Mouse (Mus musculus) midbrain, postnatal 0 days (tissue): ENCODE data around the gene Gpc6. TPM values are rescaled to one million over a fixed set of nuclear protein-coding genes. Genes with fewer than 3 reads are reported as not detected.
A peak's percentile ranks its signal among the peaks of the same experiment; 100 is the strongest.

Source experiments
- ATAC-seq: fragments of 200-750 bp; cut with Nextera tagmentation; 2 replicates; pipeline ENCODE4 v1.8.0; 2017; ENCODE audit warnings: moderate number of reproducible peaks, mild to moderate bottlenecking, moderate TSS enrichment, moderate library complexity; ENCODE audit not compliant: low FRiP score
- DNase-seq: peaks from one replicate; pipeline ENCODE4 v3.0.0-alpha.2; 2015; ENCODE audit warnings: low spot score
- H3K27ac ChIP-seq: fragments of 300-500 bp; sonication (generic); 2 replicates; pipeline ENCODE4 v1.5.1; 2014; ENCODE audit warnings: low read depth, mild to moderate bottlenecking, low read length, mixed read lengths
- H3K27me3 ChIP-seq: fragments of 300-500 bp; sonication (generic); 2 replicates; pipeline ENCODE4 v1.6.1; 2014; ENCODE audit warnings: low read length, control low read depth, mixed read lengths; ENCODE audit not compliant: insufficient read depth
- H3K36me3 ChIP-seq: fragments of 300-500 bp; sonication (generic); 2 replicates; pipeline ENCODE4 v1.6.1; 2014; ENCODE audit warnings: low read length, control low read depth, mixed read lengths; ENCODE audit not compliant: insufficient read depth
- H3K4me1 ChIP-seq: fragments of 300-500 bp; sonication (generic); 2 replicates; pipeline ENCODE4 v1.6.1; 2014; ENCODE audit warnings: mild to moderate bottlenecking, control low read depth, antibody characterized with exemption, low read length, mixed read lengths; ENCODE audit not compliant: insufficient read depth
- H3K4me2 ChIP-seq: fragments of 300-500 bp; sonication (generic); 2 replicates; pipeline ENCODE4 v1.6.1; 2014; ENCODE audit warnings: low read depth, mild to moderate bottlenecking, low read length, mixed read lengths; ENCODE audit not compliant: poor library complexity, severe bottlenecking
- H3K4me3 ChIP-seq: fragments of 300-500 bp; sonication (generic); 2 replicates; pipeline ENCODE4 v1.5.1; 2014; ENCODE audit warnings: low read depth, mild to moderate bottlenecking, low read length, moderate library complexity
- H3K9ac ChIP-seq: fragments of 300-500 bp; sonication (generic); replicated peaks from 2 replicates; pipeline ENCODE4 v1.6.1; 2014; ENCODE audit warnings: mild to moderate bottlenecking, low read length, moderate library complexity, mixed read lengths; ENCODE audit not compliant: poor library complexity, severe bottlenecking
- H3K9me3 ChIP-seq: fragments of 300-500 bp; sonication (generic); 2 replicates; pipeline ENCODE4 v1.6.1; 2016; ENCODE audit warnings: low read length, control low read depth
- CTCF ChIP-seq: IDR thresholded peaks from 2 replicates; pipeline ENCODE4 v1.5.1; 2016; ENCODE audit warnings: antibody characterized with exemption, mild to moderate bottlenecking
- WGBS: fragments of 180-500 bp; shearing (Covaris S2); extraction: QIAGEN DNeasy Blood & Tissue Kit; methylation state at CpG from one replicate; pipeline ENCODE4 v1.1.7; 2014; 5-methylcytosine and 5-hydroxymethylcytosine counted together
- polyA plus RNA-seq: library from polyadenylated mRNA; unstranded; fragments of >200 nt; fragmentation: Nextera tagmentation; extraction: Ambion mirVana; gene quantifications from 2 replicates; pipeline ENCODE4 v1.2.1, GENCODE M21; 2015
- total RNA-seq: library from RNA; depleted of rRNA; stranded (reverse); fragments of >200 nt; gene quantifications from 2 replicates; pipeline ENCODE4 v1.2.3, GENCODE M21; 2014

The Gpc6 gene
- total and polyA plus RNA-seq, 2 experiments from 2014 or later = 19.3 to 20.3 TPM

DNA sequence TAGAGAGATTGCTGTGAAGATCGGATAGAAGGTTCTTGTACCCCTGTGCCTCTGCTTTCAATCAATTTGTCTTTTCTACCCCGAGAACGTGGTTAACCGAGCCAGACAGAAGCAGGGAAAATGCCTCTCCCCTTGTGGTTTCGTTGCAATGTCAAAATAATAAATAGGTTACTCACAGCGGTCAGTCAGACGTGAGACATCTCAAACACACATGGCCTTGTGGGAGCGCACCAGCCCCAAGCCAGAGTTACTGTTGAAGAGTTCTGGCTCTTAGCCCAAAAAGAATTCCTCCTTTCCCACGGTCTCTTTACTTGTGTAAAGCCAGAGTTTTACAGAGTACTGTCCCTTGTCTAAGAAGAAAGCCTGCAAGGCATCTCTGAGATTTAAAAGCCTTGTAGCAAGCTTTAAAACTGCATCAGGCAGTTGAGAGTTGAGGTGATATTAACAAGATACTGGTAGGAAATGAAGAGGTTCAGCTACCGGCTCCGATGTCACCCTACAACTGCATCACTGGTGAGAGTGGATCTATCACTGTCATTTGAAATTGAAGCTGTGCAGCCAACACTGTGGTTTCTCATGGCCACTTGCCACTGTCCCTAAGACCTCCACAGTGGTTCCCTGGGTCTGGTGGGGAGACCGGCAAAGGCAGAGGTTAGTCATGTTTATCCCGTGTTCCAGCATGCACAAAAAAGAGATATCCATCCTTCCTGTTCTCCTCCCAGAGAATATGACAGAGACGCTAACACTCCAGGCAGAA, 916.9 kb downstream of the Gpc6 start:
- no peaks in the 10 kb centered on the region for H3K36me3 ChIP-seq
- H3K9ac ChIP-seq = no peak overlapping the region
- ATAC-seq = no peak
- no peaks in the 10 kb centered on the region; the same call in 1 of the 2 replicates for H3K4me1 ChIP-seq
- no peak overlapping the region for H3K4me2 ChIP-seq
- TF ChIP-seq CTCF = no peak
- H3K27me3 ChIP-seq = no peaks in the 10 kb centered on the region
- no peak overlapping the region for H3K4me3 ChIP-seq
- peak; percentile 34 for DNase-seq
- no peak overlapping the region for H3K27ac ChIP-seq
- no peaks in the 10 kb centered on the region for H3K9me3 ChIP-seq
- 75% methylated on average over 14 of the region's 14 CpGs for WGBS

DNA sequence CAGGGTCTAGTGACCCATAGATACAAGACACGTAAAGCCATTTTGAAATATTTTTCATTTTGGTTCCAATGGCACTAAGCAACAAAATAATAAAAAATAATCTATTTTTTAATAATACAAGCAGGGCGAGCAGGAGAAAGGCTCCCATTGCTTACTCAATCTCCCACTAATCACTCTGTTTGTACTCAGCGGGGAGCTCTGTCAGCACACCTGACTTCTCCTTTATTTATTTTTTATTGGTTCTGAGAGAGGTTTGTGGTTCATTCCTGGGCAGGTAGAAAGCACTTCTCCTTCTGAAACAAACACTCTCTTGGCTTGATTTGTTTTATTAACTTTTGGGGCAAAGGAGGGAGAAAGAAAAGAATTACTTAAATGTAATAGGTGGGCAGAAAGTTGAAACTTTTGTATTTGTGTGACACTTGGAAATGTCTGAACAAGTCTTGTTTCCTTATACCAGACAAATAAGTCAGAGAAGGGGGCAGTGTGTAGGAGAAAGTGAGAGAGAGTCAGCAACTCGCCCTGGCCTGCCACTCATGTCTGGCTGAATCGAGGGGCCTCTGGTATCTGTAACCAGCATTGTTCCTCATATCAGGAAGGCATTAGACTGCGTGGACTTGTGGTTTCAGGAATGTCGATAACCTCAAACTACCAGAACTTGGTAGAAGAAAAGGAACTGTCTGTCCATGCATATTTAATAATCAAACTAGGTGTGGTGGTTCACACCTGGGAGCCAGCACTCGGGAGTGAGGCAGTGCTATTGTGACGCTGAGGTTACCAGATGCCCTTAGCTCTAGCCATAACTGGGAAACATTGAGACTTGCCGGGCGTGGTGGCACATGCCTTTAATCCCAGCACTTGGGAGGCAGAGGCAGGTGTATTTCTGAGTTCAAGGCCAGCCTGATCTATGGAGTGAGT, 924.7 kb downstream of the Gpc6 start:
- no peak overlapping the region for H3K4me3 ChIP-seq
- H3K27me3 ChIP-seq = no peaks in the 10 kb centered on the region
- H3K4me2 ChIP-seq = no peak overlapping the region
- no peak for TF ChIP-seq CTCF
- no peak overlapping the region for H3K27ac ChIP-seq
- no peaks in the 10 kb centered on the region for H3K36me3 ChIP-seq
- DNase-seq = no peak
- H3K9ac ChIP-seq = no peak overlapping the region
- no peaks in the 10 kb centered on the region for H3K9me3 ChIP-seq
- no peak for ATAC-seq
- no peaks in the 10 kb centered on the region for H3K4me1 ChIP-seq
- whole genome bisulfite sequencing = 89% methylated on average over 11 of the region's 11 CpGs

DNA sequence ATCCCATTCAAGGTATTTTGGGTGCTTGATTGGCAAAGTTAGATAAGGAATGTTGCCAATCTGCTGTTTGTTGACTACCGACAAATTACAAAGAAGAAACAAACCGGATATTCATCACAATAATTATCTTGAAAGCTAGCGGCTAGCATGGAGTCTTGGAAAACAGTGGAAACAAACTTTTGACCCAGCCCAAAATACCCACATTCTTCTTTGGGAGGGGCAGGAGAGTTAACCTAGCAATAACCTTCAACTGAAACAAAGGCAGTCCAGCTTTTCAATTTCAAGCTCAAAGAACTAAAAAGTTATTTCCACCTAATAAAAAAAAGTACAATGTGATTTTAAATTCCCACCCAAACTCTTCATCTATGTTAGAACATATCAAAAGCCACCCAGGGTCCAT, 927.2 kb downstream of the Gpc6 start:
- no peaks in the 10 kb centered on the region for H3K36me3 ChIP-seq
- no peak overlapping the region for H3K9ac ChIP-seq
- H3K4me1 ChIP-seq = no peaks in the 10 kb centered on the region
- H3K4me3 ChIP-seq = no peak overlapping the region
- H3K4me2 ChIP-seq = no peak overlapping the region
- ATAC-seq (no peak), DNase-seq (no peak)
- H3K27ac ChIP-seq = no peak overlapping the region
- WGBS = 88% methylated on average over 3 of the region's 3 CpGs
- H3K27me3 ChIP-seq = no peaks in the 10 kb centered on the region
- TF ChIP-seq CTCF = no peak
- no peaks in the 10 kb centered on the region for H3K9me3 ChIP-seq

DNA sequence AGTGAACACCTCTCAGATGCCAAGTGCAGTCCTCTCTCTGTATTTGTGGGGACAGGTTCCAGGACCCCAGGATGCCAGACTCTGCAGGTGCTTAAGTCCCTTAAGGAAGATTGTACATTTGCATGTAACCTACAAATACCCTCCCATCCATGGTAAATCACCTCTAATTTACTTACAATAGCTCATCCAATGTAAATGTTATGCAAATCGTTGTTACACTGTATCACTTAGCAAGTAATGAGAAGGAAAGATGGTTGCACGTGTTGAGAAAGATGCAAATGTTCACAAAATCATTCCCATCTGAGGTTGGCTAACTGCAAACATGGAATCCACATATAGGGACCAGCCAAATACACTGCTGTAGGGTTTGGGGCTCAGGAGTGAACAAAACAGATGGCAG, 927.7 kb downstream of the Gpc6 start:
- Histone ChIP-seq H3K27ac (no peak overlapping the region), H3K9me3 (no peaks in the 10 kb centered on the region), H3K4me1 (no peaks in the 10 kb centered on the region), H3K4me2 (no peak overlapping the region), H3K9ac (no peak overlapping the region), H3K4me3 (no peak overlapping the region), H3K27me3 (no peaks in the 10 kb centered on the region), H3K36me3 (no peaks in the 10 kb centered on the region)
- TF ChIP-seq CTCF = no peak
- no peak for DNase-seq
- 81% methylated on average over 2 of the region's 2 CpGs for WGBS
- ATAC-seq = no peak

DNA sequence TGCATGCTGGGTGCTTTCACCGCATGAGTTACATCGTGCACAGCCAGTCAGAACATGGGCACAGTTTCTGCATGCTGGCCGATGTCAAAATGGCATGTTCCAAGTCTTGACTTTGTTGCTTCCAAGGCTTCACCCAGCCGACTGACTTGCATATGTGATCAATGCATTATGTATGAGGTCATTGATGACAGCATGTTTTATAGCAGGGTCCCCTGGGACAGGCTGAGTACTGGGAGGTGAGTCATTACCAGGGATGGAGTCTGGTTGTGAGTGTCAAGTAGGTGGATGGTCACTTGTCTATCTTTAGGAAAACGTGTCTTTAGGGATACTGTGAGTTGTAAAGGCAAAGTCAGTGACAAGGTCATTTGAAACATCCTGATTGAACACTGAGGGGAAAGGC, 929.4 kb downstream of the Gpc6 start:
- ATAC-seq (no peak), DNase-seq (no peak)
- no peak for TF ChIP-seq CTCF
- Histone ChIP-seq H3K9ac (no peak overlapping the region), H3K27me3 (no peaks in the 10 kb centered on the region), H3K4me3 (no peak overlapping the region), H3K36me3 (no peaks in the 10 kb centered on the region), H3K4me1 (no peaks in the 10 kb centered on the region), H3K27ac (no peak overlapping the region), H3K9me3 (no peaks in the 10 kb centered on the region), H3K4me2 (no peak overlapping the region)
- WGBS = 85% methylated on average over 5 of the region's 5 CpGs

DNA sequence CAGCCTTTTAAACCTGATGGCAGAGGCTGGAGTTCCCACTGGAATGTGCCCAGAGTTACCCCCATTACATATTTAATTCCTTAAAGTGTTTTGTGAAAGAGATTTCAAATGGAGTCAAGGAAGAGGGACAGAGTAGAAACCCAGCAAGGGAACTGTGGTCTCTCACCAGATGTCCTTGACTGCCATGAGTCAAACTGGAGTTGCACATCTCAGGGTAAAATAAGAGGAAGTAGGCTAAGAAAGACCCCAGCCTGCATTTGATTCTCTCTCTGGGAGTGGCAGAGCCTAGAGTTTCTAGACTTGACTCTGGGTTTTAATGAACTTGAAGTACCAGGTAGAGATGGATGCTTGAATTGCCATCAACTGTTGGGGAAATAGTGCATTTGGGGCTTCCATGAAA, 946.2 kb downstream of the Gpc6 start:
- ATAC-seq (no peak), DNase-seq (no peak)
- no peak overlapping the region for H3K4me3 ChIP-seq
- no peaks in the 10 kb centered on the region for H3K9me3 ChIP-seq
- no peaks in the 10 kb centered on the region for H3K27me3 ChIP-seq
- H3K27ac ChIP-seq = no peak overlapping the region
- TF ChIP-seq CTCF = no peak
- no peak overlapping the region for H3K4me2 ChIP-seq
- H3K4me1 ChIP-seq = no peaks in the 10 kb centered on the region
- H3K9ac ChIP-seq = no peak overlapping the region
- no peaks in the 10 kb centered on the region for H3K36me3 ChIP-seq
